Mouse (Mus musculus): ENCODE measurements around the gene Mn1. TPM values are rescaled to one million over a fixed set of nuclear protein-coding genes. Genes with fewer than 3 reads are reported as not detected.

Mn1 gene
- polyA plus RNA-seq, 1 experiment, result 1.7 TPM

GRCm38 (mm10) chr5:111465811-111466299, 48.7 kb downstream of the Mn1 start:
- Histone ChIP-seq H3K4me1 (ENCODE audit: control insufficient read depth, insufficient read depth, low read length) (no peaks in the 10 kb centered on the region; the same call in 1 of the 2 replicates), H3K27ac (ENCODE audit: control insufficient read depth, insufficient read depth, low read depth, low read length, poor library complexity) (no peak overlapping the region), H3K4me3 (replicated peaks; ENCODE audit: control insufficient read depth, low read depth, low read length) (no peak overlapping the region)
- no peak for TF ChIP-seq POLR2A (IDR thresholded peaks at IDR 0.05; ENCODE audit: borderline replicate concordance, control insufficient read depth, low read depth, low read length)
- no peak for TF ChIP-seq CTCF (IDR thresholded peaks at IDR 0.05; ENCODE audit: control insufficient read depth, insufficient read depth, low read length)
- 76% methylated on average over 11 of the region's 11 CpGs for WGBS

GRCm38 (mm10) chr5:111466429-111466828, 49.3 kb downstream of the Mn1 start:
- H3K4me3 ChIP-seq (replicated peaks; ENCODE audit: control insufficient read depth, low read depth, low read length), result no peak overlapping the region
- no peak overlapping the region for H3K27ac ChIP-seq (ENCODE audit: control insufficient read depth, insufficient read depth, low read depth, low read length, poor library complexity)
- 72% methylated on average over 9 of the region's 9 CpGs for WGBS
- no peaks in the 10 kb centered on the region; the same call in 1 of the 2 replicates for H3K4me1 ChIP-seq (ENCODE audit: control insufficient read depth, insufficient read depth, low read length)
- TF ChIP-seq CTCF (IDR thresholded peaks at IDR 0.05; ENCODE audit: control insufficient read depth, insufficient read depth, low read length) (no peak), POLR2A (IDR thresholded peaks at IDR 0.05; ENCODE audit: borderline replicate concordance, control insufficient read depth, low read depth, low read length) (no peak)

GRCm38 (mm10) chr5:111467699-111468098, 50.5 kb downstream of the Mn1 start:
- H3K4me3 ChIP-seq (replicated peaks; ENCODE audit: control insufficient read depth, low read depth, low read length), result no peak overlapping the region
- no peaks in the 10 kb centered on the region; the same call in 1 of the 2 replicates for H3K4me1 ChIP-seq (ENCODE audit: control insufficient read depth, insufficient read depth, low read length)
- TF ChIP-seq CTCF (IDR thresholded peaks at IDR 0.05; ENCODE audit: control insufficient read depth, insufficient read depth, low read length), result no peak
- TF ChIP-seq POLR2A (IDR thresholded peaks at IDR 0.05; ENCODE audit: borderline replicate concordance, control insufficient read depth, low read depth, low read length), result no peak
- no peak overlapping the region for H3K27ac ChIP-seq (ENCODE audit: control insufficient read depth, insufficient read depth, low read depth, low read length, poor library complexity)
- WGBS, result 33% methylated on average over 5 of the region's 5 CpGs

GRCm38 (mm10) chr5:111469195-111469882, 52.2 kb downstream of the Mn1 start:
- no peak overlapping the region for H3K27ac ChIP-seq (ENCODE audit: control insufficient read depth, insufficient read depth, low read depth, low read length, poor library complexity)
- no peak overlapping the region for H3K4me3 ChIP-seq (replicated peaks; ENCODE audit: control insufficient read depth, low read depth, low read length)
- TF ChIP-seq CTCF (IDR thresholded peaks at IDR 0.05; ENCODE audit: control insufficient read depth, insufficient read depth, low read length) (no peak), POLR2A (IDR thresholded peaks at IDR 0.05; ENCODE audit: borderline replicate concordance, control insufficient read depth, low read depth, low read length) (no peak)
- 65% methylated on average over 7 of the region's 7 CpGs for WGBS
- no peaks in the 10 kb centered on the region; the same call in 1 of the 2 replicates for H3K4me1 ChIP-seq (ENCODE audit: control insufficient read depth, insufficient read depth, low read length)

GRCm38 (mm10) chr5:111470875-111471274, 53.7 kb downstream of the Mn1 start:
- Histone ChIP-seq H3K4me3 (replicated peaks; ENCODE audit: control insufficient read depth, low read depth, low read length) (no peak overlapping the region), H3K27ac (ENCODE audit: control insufficient read depth, insufficient read depth, low read depth, low read length, poor library complexity) (no peak overlapping the region), H3K4me1 (ENCODE audit: control insufficient read depth, insufficient read depth, low read length) (no peaks in the 10 kb centered on the region; the same call in 1 of the 2 replicates)
- 88% methylated on average over 4 of the region's 4 CpGs for WGBS
- TF ChIP-seq CTCF (IDR thresholded peaks at IDR 0.05; ENCODE audit: control insufficient read depth, insufficient read depth, low read length), result no peak

- Histone ChIP-seq H3K27ac (ENCODE audit: control insufficient read depth, insufficient read depth, low read depth, low read length, poor library complexity) (no peak overlapping the region), H3K4me1 (ENCODE audit: control insufficient read depth, insufficient read depth, low read length) (no peaks in the 10 kb centered on the region), H3K4me3 (replicated peaks; ENCODE audit: control insufficient read depth, low read depth, low read length) (no peak overlapping the region)
- TF ChIP-seq CTCF (IDR thresholded peaks at IDR 0.05; ENCODE audit: control insufficient read depth, insufficient read depth, low read length), result no peak
- no peak for TF ChIP-seq POLR2A (IDR thresholded peaks at IDR 0.05; ENCODE audit: borderline replicate concordance, control insufficient read depth, low read depth, low read length)
- 80% methylated on average over 11 of the region's 11 CpGs for WGBS
Measured at GRCm38 (mm10) chr5:111473425-111473824, 56.3 kb downstream of the Mn1 start.

GRCm38 (mm10) chr5:111475721-111476120, 58.6 kb downstream of the Mn1 start:
- Histone ChIP-seq H3K27ac (ENCODE audit: control insufficient read depth, insufficient read depth, low read depth, low read length, poor library complexity) (no peak overlapping the region), H3K4me1 (ENCODE audit: control insufficient read depth, insufficient read depth, low read length) (no peaks in the 10 kb centered on the region), H3K4me3 (replicated peaks; ENCODE audit: control insufficient read depth, low read depth, low read length) (no peak overlapping the region)
- TF ChIP-seq CTCF (IDR thresholded peaks at IDR 0.05; ENCODE audit: control insufficient read depth, insufficient read depth, low read length) (no peak), POLR2A (IDR thresholded peaks at IDR 0.05; ENCODE audit: borderline replicate concordance, control insufficient read depth, low read depth, low read length) (no peak)
- WGBS, result 61% methylated on average over 5 of the region's 5 CpGs

DNA sequence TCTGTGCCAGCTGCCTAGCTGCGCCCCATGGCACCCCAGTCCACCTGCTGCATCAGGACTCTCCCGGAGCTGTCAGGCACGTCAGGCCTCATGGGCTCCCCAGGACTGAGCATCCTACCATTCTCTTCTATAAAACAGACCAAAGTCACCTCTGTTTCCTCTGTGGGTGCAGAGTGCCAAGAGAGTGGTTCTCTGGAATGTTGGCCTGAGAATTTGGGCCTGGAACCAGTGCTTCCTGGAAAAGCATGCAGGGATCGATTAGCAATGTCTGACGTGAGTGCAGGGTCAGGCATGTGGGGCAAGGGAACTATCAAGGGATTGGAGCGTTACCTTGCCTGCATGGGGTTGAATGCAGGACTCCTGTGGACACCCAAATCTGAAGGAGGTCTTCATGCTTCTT, 59.0 kb downstream of the Mn1 start:
- 87% methylated on average over 6 of the region's 6 CpGs for WGBS
- H3K27ac ChIP-seq (ENCODE audit: control insufficient read depth, insufficient read depth, low read depth, low read length, poor library complexity), result no peak overlapping the region
- TF ChIP-seq POLR2A (IDR thresholded peaks at IDR 0.05; ENCODE audit: borderline replicate concordance, control insufficient read depth, low read depth, low read length) (no peak), CTCF (IDR thresholded peaks at IDR 0.05; ENCODE audit: control insufficient read depth, insufficient read depth, low read length) (no peak)
- H3K4me1 ChIP-seq (ENCODE audit: control insufficient read depth, insufficient read depth, low read length), result no peaks in the 10 kb centered on the region
- no peak overlapping the region for H3K4me3 ChIP-seq (replicated peaks; ENCODE audit: control insufficient read depth, low read depth, low read length)

Data from bone marrow, adult 2 months (tissue).